Mouse (Mus musculus) left cerebral cortex, postnatal 14 days (tissue): ENCODE measurements around the gene Syde1. TPM values are rescaled to one million over a fixed set of nuclear protein-coding genes. Genes with fewer than 3 reads are reported as not detected.
"Not testable (repeated sequence)": the region's sequence is repeated elsewhere in the genome, so short reads cannot be mapped to it uniquely, and the experiment has no call there.

ENCODE experiments used
- DNase-seq, 2 experiments: peaks; one replicate each; pipeline ENCODE4 v3.0.0; 2021 to 2022; ENCODE audit warnings: low spot score in 2 of 2, mixed read lengths in 1 of 2
- intact Hi-C: fragments of 180-260 bp; cut with DNase I; formaldehyde crosslinking; loops from one replicate; pipeline ENCODE4 v1.15.1; 2025
- long read RNA-seq, 2 experiments: library from polyadenylated mRNA; stranded (forward); transcript quantifications; one replicate each; pipeline ENCODE4 v2.0.0; 2021
- total RNA-seq, 2 experiments: library from RNA; stranded (reverse); gene quantifications; 2 replicates each; pipeline ENCODE4 v1.2.3; 2021

Gene Syde1
- total RNA-seq: 1 to 10 TPM; 3.6 to 5.1 TPM
- long read RNA-seq, experiment 1, transcript Syde1-201 (8 exons, 3,288 nt): major isoform, 5 of 13 reads
- long read RNA-seq, experiment 1, partial matches to known transcripts: 5 of 13 reads
- long read RNA-seq, experiment 1, other reads (novel, unspliced or antisense): 3 of 13 reads
- long read RNA-seq, experiment 2, partial matches to known transcripts: 2 of 7 reads
- long read RNA-seq, experiment 2, other reads (novel, unspliced or antisense): 1 of 7 reads

DNA sequence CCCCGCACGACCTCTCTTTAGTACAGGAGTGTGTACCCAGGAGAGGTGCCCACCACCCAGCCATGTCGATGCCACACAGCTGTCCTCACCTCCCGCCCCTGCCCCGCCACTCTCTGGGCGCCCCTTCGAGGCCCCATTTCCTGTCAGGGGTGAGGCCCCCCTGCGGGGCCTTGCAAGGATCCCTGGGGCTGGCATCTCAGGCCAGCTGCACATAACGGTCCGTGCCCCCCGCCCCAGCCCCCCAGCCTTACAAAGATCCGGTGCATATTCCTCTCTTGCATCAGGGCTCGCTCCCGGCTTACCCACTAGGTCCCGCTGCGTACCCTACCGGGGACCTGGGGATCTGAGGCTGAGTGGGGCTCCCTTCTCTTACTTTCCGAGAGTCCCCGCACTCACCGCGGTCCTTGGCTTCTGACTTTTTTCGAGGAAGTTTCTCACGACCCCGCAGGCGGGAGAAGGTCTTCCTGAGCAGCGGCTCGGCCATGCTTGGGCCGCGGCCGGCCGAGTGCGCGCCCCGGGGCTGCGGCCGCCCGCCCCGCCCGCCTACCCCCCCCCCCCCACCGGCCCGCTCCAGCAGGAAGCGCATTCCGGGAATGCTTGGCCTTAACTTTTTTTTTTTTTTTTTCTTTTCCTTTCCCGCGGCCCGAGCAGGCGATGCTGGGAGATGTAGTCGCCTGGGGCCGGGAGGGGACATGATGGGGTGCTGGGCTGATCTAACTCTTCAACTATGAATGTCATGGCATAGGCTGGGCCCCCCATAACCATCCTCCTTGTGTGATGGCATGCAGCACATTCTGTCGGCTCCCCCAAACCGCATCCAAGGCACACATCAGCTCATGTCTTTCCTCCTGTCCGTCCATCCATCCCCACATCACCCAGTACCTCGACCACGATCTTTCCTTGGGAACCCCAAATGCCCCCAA, at the start of gene Syde1:
Gene Syde1 (minus strand): TSS at position 559 of the 923 bp plus-strand sequence.
- DNase-seq: no peak
- intact Hi-C loops: no loop called here

DNA sequence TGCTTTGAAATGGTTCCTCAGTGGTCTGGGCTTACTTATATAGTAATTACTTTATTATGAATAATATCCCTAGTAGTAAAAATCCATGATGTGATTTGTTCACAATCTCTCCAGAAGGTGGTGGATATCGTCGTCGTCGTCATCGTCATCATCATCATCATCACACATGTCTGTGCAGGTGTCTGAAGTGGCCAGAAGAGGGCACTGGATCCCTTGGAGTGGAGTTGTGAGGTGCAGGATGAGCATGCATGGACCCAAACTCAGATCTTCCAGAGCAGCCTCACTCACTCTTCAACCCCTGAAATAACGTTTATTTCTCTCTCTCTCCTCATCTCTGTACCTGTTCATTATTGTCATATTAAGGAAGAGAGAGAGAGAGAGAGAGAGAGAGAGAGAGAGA, 40.5 kb upstream of the Syde1 start:
- DNase-seq: peak; percentile 49 to 52
- intact Hi-C loops: loop anchor here (5.0 to 10.0 kb wide), 2 partner anchors 122 to 485 kb away; partner anchors contain the start of gene Ccdc105

DNA sequence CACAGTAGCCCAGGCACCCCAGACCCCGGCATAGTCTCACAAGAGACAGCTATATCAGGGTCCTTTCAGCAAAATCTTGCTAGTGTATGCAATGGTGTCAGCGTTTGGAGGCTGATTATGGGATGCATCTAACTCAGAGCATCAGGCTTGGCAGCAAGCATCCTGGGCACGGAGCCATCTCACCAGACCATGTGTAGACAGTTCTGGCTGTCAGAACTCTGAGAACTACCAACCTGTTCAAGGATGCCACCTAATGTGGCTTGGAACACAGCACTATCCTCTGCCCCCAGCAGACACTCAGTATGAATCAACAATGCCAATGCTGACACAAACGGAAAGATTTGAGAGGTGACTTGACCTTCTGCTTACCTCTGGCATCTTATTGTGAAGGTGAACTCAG, 38.4 kb upstream of the Syde1 start:
- intact Hi-C loops: loop anchor here (5.0 to 10.0 kb wide), 2 partner anchors 125 to 487 kb away; partner anchors contain the start of gene Ccdc105
- peak; percentile 23 to 43 for DNase-seq

DNA sequence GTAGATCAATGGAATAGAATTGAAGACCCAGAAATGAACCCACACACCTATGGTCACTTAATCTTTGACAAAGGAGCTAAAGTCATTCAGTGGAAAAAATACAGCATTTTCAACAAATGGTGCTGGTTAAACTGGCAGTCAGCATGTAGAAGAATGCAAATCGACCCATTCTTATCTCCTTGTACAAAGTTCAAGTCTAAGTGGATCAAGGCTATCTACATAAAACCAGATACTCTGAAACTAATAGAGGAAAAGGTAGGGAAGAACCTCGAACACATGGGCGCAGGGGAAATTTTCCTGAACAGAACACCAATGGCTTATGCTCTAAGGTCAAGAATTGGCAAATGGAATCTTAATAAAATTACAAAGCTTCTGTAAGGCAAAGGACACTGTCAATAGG, 31.4 kb upstream of the Syde1 start:
- intact Hi-C loops, DNase-seq: not testable (repeated sequence)

DNA sequence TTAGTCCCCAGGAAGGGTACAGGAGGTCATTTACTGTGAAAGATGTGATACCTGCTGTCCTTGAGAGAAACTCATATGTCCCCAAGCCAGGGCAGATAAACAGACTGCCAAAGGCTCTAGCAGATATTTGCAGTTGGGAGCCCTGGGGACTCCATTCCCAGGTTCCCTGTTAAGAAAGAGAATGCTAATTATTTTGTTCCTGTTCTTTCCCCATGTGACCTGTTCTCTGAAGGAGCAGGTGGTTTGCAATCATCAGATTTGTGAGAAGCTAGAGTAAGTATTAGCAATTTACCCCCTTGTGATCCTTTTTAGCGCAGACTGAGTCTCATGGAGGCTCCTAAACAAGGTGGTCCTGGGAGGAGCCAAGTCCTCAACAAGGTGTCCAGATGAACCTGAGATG, 26.2 kb upstream of the Syde1 start, which contains the start of gene Olfr1357:
Gene Olfr1357 (minus strand): TSS at position 101 of the 400 bp plus-strand sequence.
- intact Hi-C loops: no loop called here

DNA sequence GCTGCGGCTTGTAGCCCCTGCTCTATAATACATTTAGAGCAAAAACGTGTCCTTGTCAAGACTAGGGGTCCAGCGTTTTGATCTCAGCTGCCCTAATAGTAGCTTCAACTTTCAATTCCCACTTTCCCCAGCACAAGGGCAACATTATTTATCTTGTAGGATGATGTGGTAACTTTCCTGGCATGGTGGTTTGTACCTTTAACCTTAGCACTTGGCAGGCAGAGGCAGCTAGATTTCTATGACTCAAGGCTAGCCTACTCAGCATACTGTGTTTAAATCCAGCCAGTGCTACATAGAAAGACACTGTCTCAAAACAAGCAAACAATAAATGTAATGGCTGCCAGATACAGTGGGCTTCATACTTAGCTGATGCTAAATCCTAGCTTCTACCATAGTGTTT, 15.8 kb upstream of the Syde1 start:
- DNase-seq: no peak
- intact Hi-C loops: loop anchor here (10.0 kb wide), 2 partner anchors 63 to 173 kb away; no protein-coding TSS in a partner anchor

More for the DNA sequence above, 26.2 kb upstream of the Syde1 start, which contains the start of gene Olfr1357:
- no peak for DNase-seq

DNA sequence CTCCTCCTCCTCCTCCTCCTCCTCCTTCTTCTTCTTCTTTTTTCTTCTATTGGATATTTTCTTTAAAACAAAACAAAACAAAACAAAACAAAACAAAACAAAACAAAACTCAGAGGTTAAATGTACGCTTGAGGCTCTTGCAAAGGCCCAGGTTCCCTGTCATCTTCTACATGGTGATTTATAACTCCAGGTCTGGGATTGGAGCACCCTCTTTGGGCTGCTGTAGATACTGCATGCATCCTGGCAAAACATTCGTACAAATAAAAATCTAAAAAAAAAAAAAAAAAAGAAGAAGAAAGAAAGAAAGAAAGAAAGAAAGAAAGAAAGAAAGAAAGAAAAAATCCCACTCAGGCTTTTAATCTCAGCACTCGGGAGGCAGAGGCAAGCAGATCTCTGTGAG, 13.3 kb upstream of the Syde1 start:
- peak; percentile 59 to 60 for DNase-seq
- intact Hi-C loops: loop anchor here (10.0 kb wide), 2 partner anchors 60 to 170 kb away; no protein-coding TSS in a partner anchor

DNA sequence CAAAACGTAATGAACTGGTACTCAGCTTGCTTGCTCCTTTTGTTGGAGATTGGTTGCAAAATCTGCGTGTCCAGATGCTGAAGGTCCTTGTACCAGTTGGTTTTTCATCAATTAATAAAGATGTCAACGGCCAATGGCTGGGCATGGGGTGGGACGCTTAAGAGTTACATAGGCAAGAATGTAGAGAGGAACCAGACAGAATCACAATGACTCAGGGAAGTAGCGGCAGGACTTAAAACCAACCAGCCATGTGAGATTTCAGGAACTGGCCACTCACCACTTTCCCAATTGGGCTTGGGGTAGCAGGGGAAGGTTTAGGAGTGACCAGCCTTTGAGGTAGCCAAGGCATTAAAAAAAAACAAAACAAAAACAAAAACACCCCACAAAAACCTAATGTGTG, 8.1 kb upstream of the Syde1 start:
- intact Hi-C loops: loop anchor here (10.0 kb wide), 2 partner anchors 55 to 165 kb away; no protein-coding TSS in a partner anchor
- DNase-seq: no peak

DNA sequence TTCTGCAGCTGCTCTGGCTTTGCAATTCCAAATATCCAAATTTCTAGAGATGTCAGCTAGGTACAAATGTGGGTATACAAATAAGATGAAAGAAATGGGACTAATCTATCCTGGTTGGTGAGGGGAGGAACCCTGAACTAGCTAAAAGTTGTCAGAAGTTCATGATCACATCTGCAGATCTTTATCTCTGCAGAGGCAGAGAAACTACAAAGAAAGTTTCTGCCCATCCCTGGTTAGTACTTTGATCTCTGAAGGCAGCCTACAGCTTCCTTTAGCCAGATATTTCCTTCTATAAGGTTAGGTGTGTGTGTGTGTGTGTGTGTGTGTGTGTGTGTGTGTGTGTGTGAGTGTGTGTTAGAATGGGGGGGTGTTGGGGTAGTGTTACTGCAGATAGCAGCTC, 2.8 kb upstream of the Syde1 start:
- DNase-seq: no peak
- intact Hi-C loops: no loop called here

DNA sequence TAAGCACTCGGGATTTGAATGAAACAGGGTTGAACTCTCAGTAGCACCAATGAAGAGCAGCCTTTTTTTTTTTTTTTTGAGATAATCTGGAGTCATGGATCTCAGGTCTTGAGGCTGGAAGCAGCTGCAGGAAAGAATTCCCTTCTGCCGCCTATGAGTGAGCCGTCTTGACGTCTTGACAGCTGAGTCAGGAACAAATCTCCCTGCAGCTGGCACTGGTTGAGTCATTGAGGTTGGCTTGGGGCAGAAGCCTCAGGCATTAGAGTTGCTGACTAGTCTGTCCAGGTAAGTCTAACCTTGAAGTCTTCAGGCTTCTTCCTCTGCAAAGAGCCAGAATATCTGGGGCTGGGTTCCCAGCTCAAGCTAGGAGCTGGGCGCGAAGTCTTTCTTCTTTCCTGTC, 2.4 kb upstream of the Syde1 start:
- DNase-seq: no peak
- intact Hi-C loops: no loop called here

DNA sequence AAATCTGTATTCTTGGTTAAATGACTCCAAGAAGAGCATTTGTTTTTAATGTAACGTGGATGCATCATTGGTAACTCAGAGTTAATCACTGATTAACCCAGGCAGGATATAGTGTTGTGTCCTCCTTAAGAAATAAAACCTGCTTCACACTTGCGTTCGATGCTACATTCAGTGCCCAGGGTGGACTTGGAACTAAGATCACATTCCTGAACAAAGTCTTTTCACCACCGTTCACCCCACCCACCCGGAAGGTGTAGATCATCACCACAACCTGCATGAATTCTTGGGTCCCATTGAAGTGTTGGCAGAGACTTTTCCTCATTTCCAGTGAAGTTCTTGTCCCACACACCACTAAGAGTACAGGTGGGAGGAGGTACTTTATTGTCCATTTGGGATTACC, 2.0 kb upstream of the Syde1 start:
- no peak for DNase-seq
- intact Hi-C loops: no loop called here

DNA sequence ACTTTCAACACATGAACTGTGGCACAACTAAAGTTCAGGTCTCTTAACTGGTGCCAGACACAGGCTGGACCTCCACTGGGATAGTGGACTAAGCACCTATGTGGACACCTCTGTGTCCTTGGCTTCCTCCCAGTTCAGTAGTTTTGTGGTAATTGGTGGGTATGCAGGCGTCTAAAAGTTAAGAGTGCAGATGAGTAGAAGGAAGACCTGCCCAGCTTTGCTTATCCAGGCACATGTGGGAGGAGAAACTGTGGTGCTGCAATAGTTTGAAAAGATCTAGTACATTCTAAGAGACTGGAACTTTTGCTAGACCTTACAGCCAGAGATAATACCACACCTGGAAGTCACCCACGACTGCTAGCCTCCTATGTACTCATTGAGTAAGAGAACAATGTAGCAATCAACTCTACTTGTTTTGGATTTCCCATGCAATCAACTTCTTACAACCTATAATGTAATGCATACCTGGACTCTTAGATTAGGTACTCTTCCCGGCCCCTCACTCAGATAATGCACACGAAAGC, 1.2 kb upstream of the Syde1 start:
- DNase-seq: no peak

DNA sequence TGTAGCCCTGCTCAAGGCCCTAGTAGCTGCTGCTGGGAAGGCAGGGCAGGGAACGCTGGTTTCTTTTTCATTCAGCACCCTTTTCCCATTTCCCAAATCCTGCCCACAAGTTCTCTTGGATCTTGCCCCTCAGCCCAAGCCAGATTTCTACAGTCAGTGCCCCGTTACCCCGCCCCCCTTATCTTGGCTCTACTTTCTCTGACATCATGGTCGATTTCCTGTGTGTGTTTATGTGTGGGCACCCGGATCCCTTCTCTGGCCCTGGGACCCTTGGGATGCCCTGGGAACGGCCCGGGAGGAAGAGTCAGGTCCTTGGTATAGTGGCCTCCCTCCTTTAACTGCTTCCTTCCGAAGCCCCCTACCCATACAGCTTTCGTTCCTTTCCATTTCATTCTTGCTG, 1.0 kb downstream of the Syde1 start:
- intact Hi-C loops: no loop called here
- DNase-seq: no peak

More for the DNA sequence above, 1.2 kb upstream of the Syde1 start:
- intact Hi-C loops: no loop called here

DNA sequence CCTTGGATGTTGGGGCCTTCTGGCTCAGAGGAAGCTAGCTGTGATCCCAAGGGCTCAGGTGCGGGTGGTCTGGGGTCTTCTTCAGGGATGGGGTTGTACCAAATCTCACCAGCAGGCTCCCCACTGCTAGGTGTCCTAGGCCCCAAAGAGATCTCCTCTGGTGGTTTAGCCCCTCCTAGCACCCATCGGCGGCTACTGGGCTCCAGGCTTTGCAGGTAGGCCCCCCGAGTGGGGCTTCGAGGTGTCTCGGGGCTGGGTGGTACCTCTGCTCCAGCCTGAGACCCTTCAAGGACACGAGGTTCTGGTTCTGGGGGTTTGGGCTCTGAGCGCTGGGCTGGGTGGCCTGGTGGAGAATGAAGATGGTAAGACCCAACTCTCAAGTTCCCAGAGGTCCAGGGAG, 1.9 kb downstream of the Syde1 start:
- no peak for DNase-seq
- intact Hi-C loops: no loop called here

DNA sequence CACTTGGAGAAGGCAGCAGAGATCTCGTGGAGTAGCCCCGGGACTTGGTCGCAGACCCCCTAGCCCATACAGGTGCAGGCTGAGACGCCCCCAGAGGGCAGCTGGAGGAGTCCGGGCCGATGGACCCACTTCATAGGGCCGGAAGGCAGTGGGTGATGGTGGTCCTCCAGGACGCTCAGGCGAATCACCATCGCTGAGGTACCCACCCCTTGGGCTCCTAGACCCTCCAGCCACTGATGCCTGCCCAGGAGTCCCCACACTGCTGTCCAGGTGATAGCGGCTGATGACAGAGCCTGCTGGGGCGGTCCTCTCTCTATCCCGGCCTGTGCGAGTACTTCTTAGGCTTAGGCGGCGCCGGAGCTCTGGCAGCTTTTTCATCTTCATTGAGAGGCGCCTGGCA, 2.5 kb downstream of the Syde1 start:
- intact Hi-C loops: no loop called here

DNA sequence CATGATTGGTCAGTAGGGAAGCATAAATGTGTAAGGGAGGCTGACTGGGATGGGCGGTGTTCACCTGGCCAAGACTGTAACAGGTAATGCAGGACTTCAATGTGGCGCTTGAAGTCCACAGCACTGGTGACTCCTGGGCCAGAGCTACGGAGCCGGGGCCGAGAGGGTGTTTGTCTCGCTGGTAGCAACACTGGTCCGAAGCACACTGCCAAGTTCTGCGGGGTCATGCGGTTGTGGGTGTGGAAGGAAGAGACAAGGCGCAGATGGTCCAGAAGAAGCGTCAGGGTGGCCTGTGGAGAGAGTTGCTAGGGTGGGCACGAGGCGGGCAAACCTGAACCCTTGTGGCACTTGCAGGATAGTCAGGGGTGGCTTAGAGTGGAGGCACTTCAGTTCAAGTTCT, 5.7 kb downstream of the Syde1 start:
- intact Hi-C loops: no loop called here
- DNase-seq: no peak

More for the DNA sequence above, 2.5 kb downstream of the Syde1 start:
- no peak for DNase-seq

DNA sequence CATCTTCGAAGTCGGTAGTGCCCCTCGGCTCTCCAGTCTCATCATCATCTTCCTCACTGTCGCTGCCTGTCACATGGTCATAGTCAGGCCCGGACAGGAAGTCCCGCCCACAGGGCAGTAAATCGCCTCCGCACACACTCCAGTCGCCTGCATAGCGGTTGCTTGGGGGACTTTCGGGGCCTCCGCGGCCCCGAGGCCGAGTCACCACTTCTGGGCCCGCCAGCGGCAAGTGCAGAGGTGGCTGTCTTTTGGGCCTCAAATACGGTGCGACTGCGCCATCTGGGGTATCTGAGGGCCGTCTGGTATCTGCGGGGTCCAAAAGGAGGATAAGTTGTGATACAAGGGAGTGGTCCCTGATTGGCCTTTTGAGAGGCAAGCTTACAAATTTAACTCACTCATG, 6.2 kb downstream of the Syde1 start:
- no peak for DNase-seq
- intact Hi-C loops: no loop called here

DNA sequence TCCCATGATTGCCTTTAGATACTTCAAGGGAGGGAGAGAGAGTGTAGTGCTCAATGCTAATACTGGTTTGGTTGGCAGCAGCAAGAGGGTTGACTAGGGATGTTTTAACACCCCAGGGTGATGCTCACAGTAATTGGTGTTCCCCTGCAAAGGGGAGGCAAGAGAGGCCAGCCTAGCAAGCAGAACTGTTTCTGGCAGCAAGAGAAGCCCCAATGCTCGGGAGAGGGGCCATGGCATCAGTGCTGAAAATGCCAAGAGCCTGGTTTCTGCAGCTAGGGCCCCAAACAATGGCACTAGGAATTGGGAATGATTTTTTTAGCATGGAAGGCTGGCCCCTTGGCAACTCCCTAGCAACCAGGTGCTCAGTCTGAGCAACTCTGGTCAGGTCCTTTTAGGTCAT, 6.8 kb downstream of the Syde1 start:
- no peak for DNase-seq
- intact Hi-C loops: no loop called here

DNA sequence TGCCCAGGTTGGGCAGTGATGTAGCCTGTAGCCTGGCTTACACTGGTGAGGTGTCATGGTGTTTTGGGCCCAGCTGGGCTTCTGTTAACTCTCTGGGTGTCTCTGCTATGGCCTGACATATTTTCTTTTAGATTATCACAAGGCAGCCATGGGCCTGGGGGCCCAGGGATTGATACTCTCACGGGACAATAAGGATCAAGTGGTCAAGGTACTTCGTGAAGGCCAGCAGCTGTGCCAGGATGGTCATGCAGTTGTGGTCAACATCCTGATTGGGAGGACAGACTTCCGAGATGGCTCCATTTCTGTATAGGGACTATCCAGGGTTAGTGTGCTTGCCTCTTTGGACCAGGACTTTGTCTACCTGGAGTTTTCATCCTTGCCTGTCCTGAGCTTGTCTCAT, 7.8 kb downstream of the Syde1 start:
- intact Hi-C loops: no loop called here
- DNase-seq: no peak

DNA sequence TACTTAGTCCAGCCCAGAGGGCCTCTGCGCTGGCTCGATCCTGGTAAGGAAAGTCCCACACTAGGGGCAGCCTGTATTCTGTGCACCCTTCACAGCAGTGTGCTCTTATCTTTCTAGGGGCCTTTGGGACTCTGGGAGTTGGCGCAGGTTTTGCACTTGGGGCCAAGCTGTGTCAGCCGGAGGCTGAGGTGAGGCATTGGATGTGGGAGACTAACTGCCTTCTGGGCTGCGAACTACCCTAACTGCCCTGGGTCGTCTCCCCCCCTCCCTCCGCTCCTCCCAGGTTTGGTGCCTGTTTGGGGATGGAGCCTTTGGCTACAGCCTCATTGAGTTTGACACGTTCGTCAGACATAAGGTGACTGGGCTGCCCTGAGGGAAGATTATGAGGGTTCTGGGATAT, 8.4 kb downstream of the Syde1 start:
- no peak for DNase-seq
- intact Hi-C loops: no loop called here
